Mouse (Mus musculus) ES-E14 (cell line): ENCODE data around the gene Selenon. TPM values are rescaled to one million over a fixed set of nuclear protein-coding genes. Genes with fewer than 3 reads are reported as not detected.

ENCODE experiments used
- DNase-seq: peaks from one replicate; pipeline ENCODE4 v3.0.0-alpha.2; 2013; ENCODE audit warnings: low read depth, low spot score
- H3K27ac ChIP-seq: 2 replicates; pipeline ENCODE4 v1.5.1; 2012; ENCODE audit warnings: low read depth, mild to moderate bottlenecking, low read length, moderate library complexity, mixed read lengths; ENCODE audit not compliant: poor library complexity, insufficient read depth, severe bottlenecking
- H3K36me3 ChIP-seq: 2 replicates; pipeline ENCODE4 v1.6.1; 2012; ENCODE audit warnings: mild to moderate bottlenecking, low read length, moderate library complexity, mixed read lengths; ENCODE audit not compliant: control insufficient read depth, poor library complexity, insufficient read depth, severe bottlenecking
- H3K4me1 ChIP-seq, 2 experiments: fragments of 150-350 bp in 1 of 2; sonication (generic) in 1 of 2; 2 replicates each; pipeline ENCODE4 v1.6.1; 2012; ENCODE audit warnings: low read length in 2 of 2, mild to moderate bottlenecking in 1 of 2, mixed read lengths in 1 of 2; ENCODE audit not compliant: control insufficient read depth in 2 of 2, insufficient read depth in 2 of 2, poor library complexity in 1 of 2
- H3K4me3 ChIP-seq, 2 experiments: fragments of 150-350 bp in 1 of 2; sonication (generic) in 1 of 2; 2 replicates each; pipeline ENCODE4 v1.5.1; 2012; ENCODE audit warnings: low read length in 2 of 2, low read depth in 1 of 2, mild to moderate bottlenecking in 1 of 2, mixed read lengths in 1 of 2; ENCODE audit not compliant: insufficient read depth in 1 of 2, poor library complexity in 1 of 2, severe bottlenecking in 1 of 2
- H3K9ac ChIP-seq: 2 replicates; pipeline ENCODE4 v1.6.1; 2012; ENCODE audit warnings: low read depth, mild to moderate bottlenecking, low read length, mixed read lengths; ENCODE audit not compliant: poor library complexity, insufficient read depth, severe bottlenecking
- H3K9me3 ChIP-seq: fragments of 150-350 bp; sonication (generic); 2 replicates; pipeline ENCODE4 v1.6.1; 2012; ENCODE audit warnings: low read depth, mild to moderate bottlenecking, low read length; ENCODE audit not compliant: control insufficient read depth, insufficient read depth
- CHD2 ChIP-seq: IDR thresholded peaks from 2 replicates; pipeline ENCODE4 v1.6.1; 2014; ENCODE audit warnings: mild to moderate bottlenecking, low read depth, low read length, inconsistent platforms
- HCFC1 ChIP-seq: IDR thresholded peaks from 2 replicates; pipeline ENCODE4 v1.6.1; 2012; ENCODE audit warnings: low read length, inconsistent platforms, borderline replicate concordance; ENCODE audit not compliant: insufficient read depth
- MAFK ChIP-seq: IDR thresholded peaks from 2 replicates; pipeline ENCODE4 v1.6.1; 2014; ENCODE audit warnings: mild to moderate bottlenecking, low read depth, low read length, inconsistent platforms; ENCODE audit not compliant: insufficient read depth
- ZC3H11A ChIP-seq: IDR thresholded peaks from 2 replicates; pipeline ENCODE4 v1.6.1; 2012; ENCODE audit warnings: low read depth, mild to moderate bottlenecking, inconsistent platforms, low read length, borderline replicate concordance
- ZNF384 ChIP-seq: IDR thresholded peaks from 2 replicates; pipeline ENCODE4 v1.6.1; 2012; ENCODE audit warnings: low read depth, low read length, inconsistent platforms
- in situ Hi-C, 2 experiments: fragments of 600-800 bp; cut with MboI; formaldehyde crosslinking; loops; one replicate each; pipeline ENCODE4 v1.15.1; 2025; ENCODE audit warnings: low sequenced_read_pairs in 2 of 2, inconsistent platforms in 1 of 2; ENCODE audit not compliant: unreplicated experiment in 2 of 2
- total RNA-seq: library from RNA; depleted of rRNA; stranded (reverse); fragments of 300-350 nt; gene quantifications from 2 replicates; pipeline ENCODE4 v1.2.3, GENCODE M21; 2012

Selenon gene
- total RNA-seq, 1 experiment, result 8.3 TPM

- Histone ChIP-seq H3K4me3 (no peak overlapping the region), H3K9me3 (no peaks in the 10 kb centered on the region), H3K36me3 (peaks cover 2% of the 10 kb centered on the region; the same call in 1 of the 2 replicates), H3K27ac (no peak overlapping the region), H3K4me1 (peaks cover 0 to 3% of the 10 kb centered on the region in 2 experiments; a peak in 1 of 4 replicates), H3K9ac (no peak overlapping the region)
- DNase-seq, result no peak
- in situ Hi-C loops, result no loop called here
- TF ChIP-seq HCFC1 (no peak), ZC3H11A (no peak), MAFK (no peak), CHD2 (no peak), ZNF384 (no peak)
Measured at GRCm38 (mm10) chr4:134562014-134562413, 10.0 kb upstream of the Selenon start.

GRCm38 (mm10) chr4:134560699-134561098 lies 8.7 kb upstream of the Selenon start:
- no peak overlapping the region for H3K27ac ChIP-seq
- TF ChIP-seq ZC3H11A, result no peak
- no peak overlapping the region for H3K9ac ChIP-seq
- in situ Hi-C loops, result no loop called here
- no peak overlapping the region for H3K4me3 ChIP-seq
- H3K36me3 ChIP-seq, result peaks cover 2% of the 10 kb centered on the region; the same call in 1 of the 2 replicates
- no peaks in the 10 kb centered on the region for H3K9me3 ChIP-seq
- no peak for DNase-seq
- H3K4me1 ChIP-seq, result peaks cover 0 to 3% of the 10 kb centered on the region in 2 experiments; a peak in 1 of 4 replicates

- H3K4me3 ChIP-seq, result no peak overlapping the region
- H3K9me3 ChIP-seq, result no peaks in the 10 kb centered on the region
- no peak overlapping the region for H3K27ac ChIP-seq
- H3K4me1 ChIP-seq, result peaks cover 0 to 3% of the 10 kb centered on the region in 2 experiments; a peak in 1 of 4 replicates
- H3K9ac ChIP-seq, result no peak overlapping the region
- peaks cover 2% of the 10 kb centered on the region; the same call in 1 of the 2 replicates for H3K36me3 ChIP-seq
- TF ChIP-seq MAFK (no peak), CHD2 (no peak)
- DNase-seq, result no peak
- in situ Hi-C loops, result no loop called here
Measured at GRCm38 (mm10) chr4:134559154-134559553, 7.2 kb upstream of the Selenon start.

- DNase-seq, result no peak
- TF ChIP-seq CHD2 (no peak), ZC3H11A (no peak), HCFC1 (no peak), ZNF384 (no peak), MAFK (no peak)
- Histone ChIP-seq H3K4me1 (peaks cover 0 to 3% of the 10 kb centered on the region in 2 experiments; a peak in 1 of 4 replicates), H3K36me3 (peaks cover 2% of the 10 kb centered on the region; the same call in 1 of the 2 replicates), H3K27ac (no peak overlapping the region), H3K9me3 (no peaks in the 10 kb centered on the region), H3K9ac (no peak overlapping the region), H3K4me3 (no peak overlapping the region)
- in situ Hi-C loops, result no loop called here
Measured at GRCm38 (mm10) chr4:134558570-134559113, 6.7 kb upstream of the Selenon start.

- Histone ChIP-seq H3K27ac (no peak overlapping the region), H3K4me1 (peaks cover 0 to 3% of the 10 kb centered on the region in 2 experiments; a peak in 1 of 4 replicates), H3K36me3 (no peaks in the 10 kb centered on the region), H3K9me3 (no peaks in the 10 kb centered on the region), H3K9ac (no peak overlapping the region), H3K4me3 (no peak overlapping the region)
- TF ChIP-seq CHD2 (no peak), ZNF384 (no peak), MAFK (no peak), HCFC1 (no peak), ZC3H11A (no peak)
- DNase-seq, result peak; percentile 39
- in situ Hi-C loops, result no loop called here
Measured at GRCm38 (mm10) chr4:134557626-134558249, 5.8 kb upstream of the Selenon start.
